Mouse (Mus musculus) frontal cortex, postnatal 36 days (tissue): ENCODE data around the gene Dcbld1.

Experiments used
- DNase-seq, 2 experiments: peaks; one replicate each; pipeline ENCODE4 v3.0.0; 2022; ENCODE audit warnings: low spot score in 2 of 2

Gene Dcbld1

GRCm38 (mm10) chr10:52233301-52233968 is at the start of gene Dcbld1:
Gene Dcbld1 (plus strand): TSS chr10:52233619.
- peak; percentile 32 to 36 for DNase-seq

GRCm38 (mm10) chr10:52185900-52186299 is 47.5 kb upstream of the Dcbld1 start:
- peak; percentile 4 to 16 for DNase-seq

GRCm38 (mm10) chr10:52194957-52195852 is 38.2 kb upstream of the Dcbld1 start, which contains the start of gene Ros1:
Gene Ros1 (minus strand): TSS chr10:52195244.
- no peak for DNase-seq

- no peak for DNase-seq
These were observed 29.4 kb upstream of the Dcbld1 start for GRCm38 (mm10) chr10:52204006-52204405.

GRCm38 (mm10) chr10:52215267-52215818 is 18.1 kb upstream of the Dcbld1 start:
- DNase-seq: no peak

- DNase-seq: peak; percentile 51 to 67
These were observed 16.4 kb upstream of the Dcbld1 start for GRCm38 (mm10) chr10:52216797-52217563.

- DNase-seq: peak in 1 of 2 experiments; percentile 12
These were observed 15.9 kb upstream of the Dcbld1 start for GRCm38 (mm10) chr10:52217564-52217934.

- DNase-seq: no peak
These were observed 13.8 kb upstream of the Dcbld1 start for GRCm38 (mm10) chr10:52219600-52219999.

GRCm38 (mm10) chr10:52232196-52233176 is 933 bp upstream of the Dcbld1 start:
- no peak for DNase-seq

GRCm38 (mm10) chr10:52233969-52234653 is 692 bp downstream of the Dcbld1 start:
- DNase-seq: peak; percentile 22 to 30

- DNase-seq: no peak
These were observed 1.2 kb downstream of the Dcbld1 start for GRCm38 (mm10) chr10:52234654-52234981.

- DNase-seq: no peak
These were observed 2.0 kb downstream of the Dcbld1 start for GRCm38 (mm10) chr10:52235461-52235860.

- DNase-seq: no peak
These were observed 8.6 kb downstream of the Dcbld1 start for GRCm38 (mm10) chr10:52242015-52242414.

- DNase-seq: no peak
These were observed 9.4 kb downstream of the Dcbld1 start for GRCm38 (mm10) chr10:52242680-52243323.

GRCm38 (mm10) chr10:52246207-52246606 is 12.8 kb downstream of the Dcbld1 start:
- DNase-seq: no peak

- no peak for DNase-seq
These were observed 18.8 kb downstream of the Dcbld1 start for GRCm38 (mm10) chr10:52252240-52252639.

GRCm38 (mm10) chr10:52253426-52253825 is 20.0 kb downstream of the Dcbld1 start:
- DNase-seq: no peak

GRCm38 (mm10) chr10:52257768-52258167 is 24.3 kb downstream of the Dcbld1 start:
- DNase-seq: no peak

- no peak for DNase-seq
These were observed 24.9 kb downstream of the Dcbld1 start for GRCm38 (mm10) chr10:52258180-52258948.
